Mouse (Mus musculus) heart, postnatal 0 days (tissue): Measurements from ENCODE around the gene Rft1. TPM values are rescaled to one million over a fixed set of nuclear protein-coding genes. Genes with fewer than 3 reads are reported as not detected.

Experiments used
- ATAC-seq: fragments of 200-750 bp; cut with Nextera tagmentation; 2 replicates; pipeline ENCODE4 v1.8.0; 2017; ENCODE audit warnings: low read depth, moderate number of reproducible peaks, moderate library complexity; ENCODE audit not compliant: insufficient read depth
- DNase-seq: peaks from one replicate; pipeline ENCODE4 v3.0.0-alpha.2; 2016; ENCODE audit warnings: low spot score
- H3K27ac ChIP-seq: fragments of 300-500 bp; sonication (generic); 2 replicates; pipeline ENCODE4 v1.5.1; 2014; ENCODE audit warnings: low read depth, mild to moderate bottlenecking
- H3K27me3 ChIP-seq: fragments of 300-500 bp; sonication (generic); 2 replicates; pipeline ENCODE4 v1.6.1; 2014; ENCODE audit warnings: low read length, mixed read lengths; ENCODE audit not compliant: control insufficient read depth, insufficient read depth
- H3K36me3 ChIP-seq: fragments of 300-500 bp; sonication (generic); replicated peaks from 2 replicates; pipeline ENCODE4 v1.6.1; 2014; ENCODE audit warnings: low read length, mixed read lengths; ENCODE audit not compliant: control insufficient read depth, insufficient read depth
- H3K4me1 ChIP-seq: fragments of 300-500 bp; sonication (generic); 2 replicates; pipeline ENCODE4 v1.6.1; 2014; ENCODE audit warnings: antibody characterized with exemption; ENCODE audit not compliant: control insufficient read depth, insufficient read depth
- H3K4me2 ChIP-seq: fragments of 300-500 bp; sonication (generic); 2 replicates; pipeline ENCODE4 v1.6.1; 2014; ENCODE audit warnings: low read depth, mild to moderate bottlenecking, low read length, moderate library complexity
- H3K4me3 ChIP-seq: fragments of 300-500 bp; sonication (generic); 2 replicates; pipeline ENCODE4 v1.5.1; 2014; ENCODE audit warnings: low read depth, low read length
- H3K9ac ChIP-seq: fragments of 300-500 bp; sonication (generic); replicated peaks from 2 replicates; pipeline ENCODE4 v1.6.1; 2014; ENCODE audit warnings: low read depth, low read length, mixed read lengths
- H3K9me3 ChIP-seq: fragments of 300-500 bp; sonication (generic); replicated peaks from 2 replicates; pipeline ENCODE4 v1.6.1; 2016; ENCODE audit warnings: low read length; ENCODE audit not compliant: control insufficient read depth
- CTCF ChIP-seq: IDR thresholded peaks from 2 replicates; pipeline ENCODE4 v1.5.1; 2016; ENCODE audit warnings: antibody characterized with exemption, control low read depth, low read depth
- EP300 ChIP-seq: IDR thresholded peaks from 2 replicates; pipeline ENCODE4 v1.6.1; 2016; ENCODE audit warnings: antibody characterized with exemption, low read depth
- WGBS: fragments of 180-500 bp; shearing (Covaris S2); extraction: QIAGEN DNeasy Blood & Tissue Kit; methylation state at CpG from one replicate; pipeline ENCODE4 v1.1.7; 2014; 5-methylcytosine and 5-hydroxymethylcytosine counted together
- polyA plus RNA-seq: library from polyadenylated mRNA; unstranded; fragments of >200 nt; fragmentation: Nextera tagmentation; extraction: Ambion mirVana; gene quantifications from 2 replicates; pipeline ENCODE4 v1.2.1, GENCODE M21; 2015
- total RNA-seq: library from RNA; depleted of rRNA; stranded (reverse); fragments of >200 nt; gene quantifications from 2 replicates; pipeline ENCODE4 v1.2.3, GENCODE M21; 2014; ENCODE audit warnings: low replicate concordance

Rft1 gene
- total and polyA plus RNA-seq, 2 experiments from 2014 or later, result 10.4 to 13.3 TPM

GRCm38 (mm10) chr14:30618746-30619275 lies 35.3 kb upstream of the Rft1 start:
- no peak overlapping the region for H3K4me3 ChIP-seq
- ATAC-seq (no peak), DNase-seq (no peak)
- no peak overlapping the region for H3K27ac ChIP-seq
- H3K4me1 ChIP-seq, result 0 out of 2 replicates have a peak, but pooled peaks cover 4% of the 10 kb centered on the region
- no peaks in the 10 kb centered on the region for H3K27me3 ChIP-seq
- H3K36me3 ChIP-seq, result no peaks in the 10 kb centered on the region
- no peak overlapping the region for H3K9ac ChIP-seq
- TF ChIP-seq CTCF (no peak), EP300 (no peak)
- WGBS, result 90% methylated on average over 2 of the region's 2 CpGs
- no peak overlapping the region for H3K4me2 ChIP-seq
- H3K9me3 ChIP-seq, result no peaks in the 10 kb centered on the region

- no peaks in the 10 kb centered on the region for H3K9me3 ChIP-seq
- H3K4me3 ChIP-seq, result no peak overlapping the region
- ATAC-seq (no peak), DNase-seq (no peak)
- H3K4me2 ChIP-seq, result no peak overlapping the region
- H3K9ac ChIP-seq, result no peak overlapping the region
- no peaks in the 10 kb centered on the region for H3K27me3 ChIP-seq
- WGBS, result 60% methylated on average over 7 of the region's 7 CpGs
- H3K36me3 ChIP-seq, result no peaks in the 10 kb centered on the region
- peaks cover 8% of the 10 kb centered on the region; the same call in 1 of the 2 replicates for H3K4me1 ChIP-seq
- TF ChIP-seq CTCF (no peak), EP300 (no peak)
- H3K27ac ChIP-seq, result no peak overlapping the region
Measured at GRCm38 (mm10) chr14:30619982-30620578, 34.1 kb upstream of the Rft1 start.

DNA sequence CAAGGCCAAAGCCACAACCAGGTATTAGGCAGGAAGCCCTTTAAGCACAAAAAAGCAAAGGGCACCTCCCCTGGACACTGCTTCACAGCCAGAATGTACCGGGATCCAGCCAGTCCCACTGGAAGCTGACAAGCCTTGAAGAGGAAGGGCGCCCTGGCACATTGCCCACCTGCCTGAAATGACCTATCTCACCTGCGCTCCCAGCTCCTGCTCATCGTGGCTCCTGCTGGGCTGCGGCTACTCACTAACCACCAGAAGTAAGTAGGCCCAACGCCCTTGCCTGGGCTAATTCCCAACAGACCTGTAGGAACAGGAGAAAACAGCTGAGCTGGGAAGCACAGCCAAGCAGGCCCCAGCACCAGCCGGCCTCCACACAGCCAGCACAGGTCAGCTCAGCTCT lies 32.0 kb upstream of the Rft1 start:
- ATAC-seq, result no peak
- H3K4me1 ChIP-seq, result peaks cover 13% of the 10 kb centered on the region; the same call in 1 of the 2 replicates
- DNase-seq, result no peak
- no peak overlapping the region for H3K27ac ChIP-seq
- H3K4me2 ChIP-seq, result no peak overlapping the region
- no peak for TF ChIP-seq EP300
- TF ChIP-seq CTCF, result no peak
- H3K36me3 ChIP-seq, result no peaks in the 10 kb centered on the region
- 76% methylated on average over 7 of the region's 7 CpGs for WGBS
- no peak overlapping the region for H3K4me3 ChIP-seq
- H3K9ac ChIP-seq, result no peak overlapping the region
- no peaks in the 10 kb centered on the region for H3K27me3 ChIP-seq
- no peaks in the 10 kb centered on the region for H3K9me3 ChIP-seq

GRCm38 (mm10) chr14:30622556-30622955 lies 31.6 kb upstream of the Rft1 start:
- no peak for TF ChIP-seq CTCF
- TF ChIP-seq EP300, result no peak
- peaks cover 13% of the 10 kb centered on the region; the same call in 1 of the 2 replicates for H3K4me1 ChIP-seq
- H3K27me3 ChIP-seq, result no peaks in the 10 kb centered on the region
- H3K9me3 ChIP-seq, result no peaks in the 10 kb centered on the region
- ATAC-seq, result no peak
- WGBS, result 92% methylated on average over 8 of the region's 8 CpGs
- H3K9ac ChIP-seq, result no peak overlapping the region
- H3K4me3 ChIP-seq, result no peak overlapping the region
- H3K36me3 ChIP-seq, result no peaks in the 10 kb centered on the region
- DNase-seq, result no peak
- H3K27ac ChIP-seq, result no peak overlapping the region
- H3K4me2 ChIP-seq, result no peak overlapping the region

- Histone ChIP-seq H3K36me3 (no peaks in the 10 kb centered on the region), H3K4me2 (peak overlapping the region; percentile 92), H3K4me1 (peaks cover 13% of the 10 kb centered on the region; the same call in 1 of the 2 replicates), H3K27me3 (no peaks in the 10 kb centered on the region), H3K9ac (no peak overlapping the region), H3K9me3 (no peaks in the 10 kb centered on the region), H3K4me3 (peak overlapping the region; percentile 65; the same call in 1 of the 2 replicates), H3K27ac (no peak overlapping the region)
- ATAC-seq, result no peak
- WGBS, result 46% methylated on average over 8 of the region's 8 CpGs
- no peak for DNase-seq
- TF ChIP-seq EP300 (no peak), CTCF (peak; percentile 26)
Measured at GRCm38 (mm10) chr14:30624277-30624721, 29.9 kb upstream of the Rft1 start.
